Mouse (Mus musculus) lung, adult 2 months (tissue): ENCODE data around the gene Inhbe. TPM values are rescaled to one million over a fixed set of nuclear protein-coding genes. Genes with fewer than 3 reads are reported as not detected.

Experiments used
- DNase-seq: peaks from one replicate; pipeline ENCODE4 v3.0.0; 2022
- H3K4me1 ChIP-seq: fragments of 200-500 bp; 2 replicates; pipeline ENCODE4 v1.6.1; 2011; ENCODE audit warnings: low read length; ENCODE audit not compliant: control insufficient read depth, insufficient read depth
- H3K4me3 ChIP-seq: fragments of 200-500 bp; replicated peaks from 2 replicates; pipeline ENCODE3; 2011; ENCODE audit warnings: low read depth, mild to moderate bottlenecking, control low read depth, low read length; ENCODE audit errors: extremely low read depth
- CTCF ChIP-seq: fragments of 200-500 bp; IDR thresholded peaks from 2 replicates; pipeline ENCODE4 v1.5.1; 2011; ENCODE audit warnings: mild to moderate bottlenecking, low read length, control low read depth; ENCODE audit not compliant: insufficient read depth
- POLR2A ChIP-seq: fragments of 200-500 bp; IDR thresholded peaks from 2 replicates; pipeline ENCODE4 v1.6.1; 2011; ENCODE audit warnings: low read depth, mild to moderate bottlenecking, control low read depth, low read length, borderline replicate concordance; ENCODE audit errors: extremely low read depth
- WGBS: fragments of 180-500 bp; shearing (Covaris S2); methylation state at CpG from one replicate; pipeline ENCODE4 v1.1.7; 2018; 5-methylcytosine and 5-hydroxymethylcytosine counted together
- polyA plus RNA-seq: library from polyadenylated mRNA; depleted of rRNA; stranded (reverse); fragments of >200 nt; gene quantifications from 2 replicates; pipeline ENCODE4 v1.2.3, GENCODE M21; 2012

Gene Inhbe
- polyA plus RNA-seq, 1 experiment = 0.02 TPM

GRCm38 (mm10) chr10:127350594-127351284 lies 3.5 kb downstream of the Inhbe start:
- TF ChIP-seq CTCF (peak; percentile 81), POLR2A (no peak)
- Histone ChIP-seq H3K4me3 (no peak overlapping the region), H3K4me1 (no peaks in the 10 kb centered on the region)
- peak; percentile 59 for DNase-seq
- 13% methylated on average over 24 of the region's 24 CpGs for WGBS

DNA sequence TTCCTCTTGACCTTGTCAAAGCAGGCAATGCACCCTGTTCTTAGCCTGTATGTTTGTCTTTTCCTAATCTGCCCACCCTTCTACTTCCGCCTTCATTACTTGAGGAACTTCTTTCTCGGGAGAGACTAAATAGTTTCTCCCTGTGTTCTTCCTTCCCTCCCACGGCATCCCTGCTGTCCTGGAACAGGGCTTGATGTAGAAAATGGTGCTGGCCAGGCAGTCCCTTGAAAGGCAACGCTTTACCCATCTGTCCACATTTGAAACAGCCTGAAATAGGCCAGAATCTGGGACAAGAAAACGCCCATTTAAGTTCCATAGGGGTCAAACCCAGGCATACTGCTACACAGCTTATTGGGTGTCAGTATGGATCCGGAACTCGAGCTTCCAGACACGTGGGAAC lies 4.4 kb downstream of the Inhbe start:
- no peak for DNase-seq
- WGBS = 74% methylated on average over 8 of the region's 8 CpGs
- H3K4me1 ChIP-seq = no peaks in the 10 kb centered on the region
- no peak overlapping the region for H3K4me3 ChIP-seq
- TF ChIP-seq POLR2A (no peak), CTCF (no peak)

DNA sequence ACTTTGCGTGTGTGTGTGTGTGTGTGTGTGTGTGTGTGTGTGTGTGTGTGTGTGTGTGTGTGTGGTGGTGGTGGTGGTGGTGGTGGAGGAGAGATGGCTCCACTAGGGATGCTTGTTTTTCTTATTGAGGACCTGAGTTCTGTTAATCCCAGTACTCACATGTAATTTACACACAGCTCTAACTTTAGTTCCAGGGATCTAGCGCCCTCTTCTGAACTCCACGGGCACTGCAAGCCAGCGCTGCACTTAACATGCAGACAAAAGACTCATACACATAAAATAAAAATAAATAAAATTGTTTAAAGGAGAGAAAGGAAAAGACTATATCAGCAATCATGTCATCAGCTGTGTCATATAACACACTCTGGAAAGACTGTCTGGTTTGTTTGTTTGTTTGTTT lies 5.3 kb downstream of the Inhbe start:
- no peak for DNase-seq
- no peak overlapping the region for H3K4me3 ChIP-seq
- whole genome bisulfite sequencing = 56% methylated on average over 4 of the region's 4 CpGs
- no peaks in the 10 kb centered on the region for H3K4me1 ChIP-seq
- TF ChIP-seq POLR2A = no peak
- TF ChIP-seq CTCF = peak; percentile 24; the same call in 1 of the 2 replicates

- Histone ChIP-seq H3K4me3 (no peak overlapping the region), H3K4me1 (0 out of 2 replicates have a peak, but pooled peaks cover 2% of the 10 kb centered on the region)
- no peak for DNase-seq
- 73% methylated on average over 3 of the region's 3 CpGs for WGBS
- TF ChIP-seq POLR2A (no peak), CTCF (no peak)
These were observed 8.0 kb downstream of the Inhbe start for GRCm38 (mm10) chr10:127346173-127346572.

DNA sequence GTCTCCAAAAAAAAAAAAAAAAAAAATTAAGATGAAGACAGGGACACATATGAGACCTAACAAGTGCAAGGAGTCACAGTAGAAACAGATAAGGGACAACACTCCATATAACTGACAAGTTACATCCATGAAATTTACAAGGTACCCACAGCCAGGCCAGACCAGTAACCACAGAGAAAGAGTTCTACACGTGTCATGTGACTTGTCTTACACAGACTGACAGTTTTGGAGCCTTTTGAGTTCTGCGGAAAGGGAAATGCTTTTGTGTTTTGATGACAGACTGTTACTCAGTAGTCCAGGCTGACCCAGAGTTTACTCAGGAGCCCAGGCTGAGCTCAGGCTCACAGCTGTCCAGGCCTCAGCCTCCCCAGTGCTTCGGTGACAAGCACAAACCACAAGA lies 11.2 kb downstream of the Inhbe start:
- no peak overlapping the region for H3K4me3 ChIP-seq
- TF ChIP-seq POLR2A = no peak
- TF ChIP-seq CTCF = no peak
- H3K4me1 ChIP-seq = peaks cover 2% of the 10 kb centered on the region; the same call in 1 of the 2 replicates
- WGBS = 64% methylated on average over 3 of the region's 3 CpGs
- DNase-seq = no peak

- TF ChIP-seq CTCF = peak; percentile 94
- no peak; the same call in 1 of the 2 replicates for TF ChIP-seq POLR2A
- under 1% methylated on average over 29 of the region's 29 CpGs for WGBS
- Histone ChIP-seq H3K4me3 (peak within 1 kb of the TSS; percentile 64), H3K4me1 (peaks cover 2% of the 10 kb centered on the region; the same call in 1 of the 2 replicates)
- peak; percentile 87 for DNase-seq
These were observed 12.1 kb downstream of the Inhbe start, which contains the start of gene Gli1 for GRCm38 (mm10) chr10:127341891-127342639. Gli1 (minus strand) TSS chr10:127341974.

- no peak for TF ChIP-seq CTCF
- TF ChIP-seq POLR2A = no peak
- H3K4me1 ChIP-seq = peaks cover 2% of the 10 kb centered on the region; the same call in 1 of the 2 replicates
- no peak for DNase-seq
- 2% methylated on average over 11 of the region's 11 CpGs for WGBS
- H3K4me3 ChIP-seq = no peak overlapping the region
These were observed 12.9 kb downstream of the Inhbe start for GRCm38 (mm10) chr10:127341360-127341690.

GRCm38 (mm10) chr10:127340577-127341359 lies 13.4 kb downstream of the Inhbe start:
- DNase-seq = no peak
- Histone ChIP-seq H3K4me1 (peaks cover 2% of the 10 kb centered on the region; the same call in 1 of the 2 replicates), H3K4me3 (no peak overlapping the region)
- no peak for TF ChIP-seq POLR2A
- TF ChIP-seq CTCF = no peak
- 3% methylated on average over 27 of the region's 27 CpGs for whole genome bisulfite sequencing
